Mouse (Mus musculus) ES-Bruce4 (cell line): ENCODE measurements at regions not wholly inside any gene's neighbourhood (a gene's known extent, or its start where the extent isn't known, plus 50 kb on each side); places are given as distances from the start of the nearest gene placed in this dataset.

Source experiments
- H3K27ac ChIP-seq: 2 replicates; pipeline ENCODE4 v1.5.1; 2012; ENCODE audit warnings: low read length, inconsistent platforms; ENCODE audit not compliant: insufficient read depth
- H3K27me3 ChIP-seq: 2 replicates; pipeline ENCODE4 v1.6.1; 2012; ENCODE audit warnings: mild to moderate bottlenecking, low read length, inconsistent platforms; ENCODE audit not compliant: control insufficient read depth, poor library complexity, insufficient read depth, severe bottlenecking
- H3K36me3 ChIP-seq: 2 replicates; pipeline ENCODE4 v1.6.1; 2012; ENCODE audit warnings: inconsistent platforms, mild to moderate bottlenecking, low read length, moderate library complexity; ENCODE audit not compliant: control insufficient read depth, poor library complexity, insufficient read depth, severe bottlenecking
- H3K4me1 ChIP-seq: one replicate; pipeline ENCODE4 v1.8.1; 2011; ENCODE audit warnings: low read length; ENCODE audit not compliant: control insufficient read depth, insufficient read depth
- H3K4me3 ChIP-seq: 2 replicates; pipeline ENCODE4 v1.5.1; 2011; ENCODE audit warnings: low read depth, mild to moderate bottlenecking, low read length
- H3K9ac ChIP-seq: 2 replicates; pipeline ENCODE4 v1.6.1; 2012; ENCODE audit warnings: low read depth, mild to moderate bottlenecking, inconsistent platforms; ENCODE audit not compliant: poor library complexity, severe bottlenecking
- H3K9me3 ChIP-seq: replicated peaks from 2 replicates; pipeline ENCODE4 v1.6.1; 2012; ENCODE audit warnings: mild to moderate bottlenecking, low read length, inconsistent platforms; ENCODE audit not compliant: control insufficient read depth, poor library complexity, insufficient read depth, severe bottlenecking
- CTCF ChIP-seq: IDR thresholded peaks from one replicate; pipeline ENCODE4 v1.8.1; 2011; ENCODE audit warnings: low read depth, low read length
- EP300 ChIP-seq: IDR thresholded peaks from 2 replicates; pipeline ENCODE4 v1.6.1; 2011; ENCODE audit warnings: low read depth, low read length; ENCODE audit not compliant: insufficient read depth
- POLR2A ChIP-seq: IDR thresholded peaks from one replicate; pipeline ENCODE4 v1.8.1; 2011; ENCODE audit warnings: low read length; ENCODE audit not compliant: insufficient read depth

DNA sequence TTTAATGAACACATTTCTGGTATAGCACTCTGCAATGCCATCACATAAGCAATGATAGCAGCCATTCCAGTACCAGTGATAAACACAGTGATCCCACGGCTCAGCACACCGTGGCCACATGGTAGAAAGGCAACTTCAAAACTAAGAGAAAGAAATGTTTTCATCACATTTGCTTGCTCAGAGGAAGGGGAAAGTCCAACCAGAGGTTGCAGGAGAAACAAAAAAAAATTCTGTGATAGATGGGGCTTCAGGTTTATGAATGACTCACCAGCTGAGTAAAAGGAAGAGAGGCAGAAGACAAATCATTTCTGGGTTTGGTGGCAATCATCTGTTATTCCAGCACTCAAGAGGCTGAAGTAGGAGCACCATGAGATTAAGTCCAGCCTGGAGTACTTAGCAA, 103.5 kb downstream of the Gm9733 start:
- Histone ChIP-seq H3K4me3 (no peak overlapping the region), H3K9ac (no peak overlapping the region), H3K9me3 (no peaks in the 10 kb centered on the region), H3K36me3 (no peaks in the 10 kb centered on the region), H3K27ac (no peak overlapping the region), H3K27me3 (no peaks in the 10 kb centered on the region), H3K4me1 (no peaks in the 10 kb centered on the region)
- TF ChIP-seq POLR2A (no peak), EP300 (no peak), CTCF (no peak)

DNA sequence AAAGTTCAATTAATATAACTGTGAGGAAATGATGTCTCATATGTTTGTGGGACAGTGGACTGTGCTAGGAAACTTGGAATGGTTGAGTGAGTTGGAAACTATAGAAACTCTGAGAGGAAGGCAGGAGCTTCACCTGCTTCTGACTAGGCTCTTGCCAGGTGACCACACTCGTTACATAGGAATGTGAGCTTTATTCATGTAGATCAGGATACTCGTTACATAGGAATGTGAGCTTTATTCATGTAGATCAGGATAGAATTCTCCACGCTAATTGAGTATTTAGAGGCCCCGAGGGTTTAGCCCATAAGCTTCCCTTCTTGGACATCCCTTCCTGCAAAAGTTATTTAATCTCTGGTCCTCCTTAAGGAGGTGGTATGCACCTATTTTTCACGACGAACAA, 101.9 kb downstream of the Gm9733 start:
- TF ChIP-seq EP300: no peak
- TF ChIP-seq CTCF: no peak
- TF ChIP-seq POLR2A: no peak
- no peaks in the 10 kb centered on the region for H3K9me3 ChIP-seq

GRCm38 (mm10) chr3:15231433-15231832, 100.7 kb downstream of the Gm9733 start:
- Histone ChIP-seq H3K4me1 (no peaks in the 10 kb centered on the region), H3K9ac (no peak overlapping the region), H3K36me3 (no peaks in the 10 kb centered on the region), H3K27me3 (no peaks in the 10 kb centered on the region), H3K4me3 (no peak overlapping the region), H3K27ac (no peak overlapping the region), H3K9me3 (no peaks in the 10 kb centered on the region)
- TF ChIP-seq POLR2A: no peak
- no peak for TF ChIP-seq EP300
- TF ChIP-seq CTCF: no peak

More for the DNA sequence above, 101.9 kb downstream of the Gm9733 start:
- Histone ChIP-seq H3K9ac (no peak overlapping the region), H3K27me3 (no peaks in the 10 kb centered on the region), H3K4me3 (no peak overlapping the region), H3K4me1 (no peaks in the 10 kb centered on the region), H3K27ac (no peak overlapping the region), H3K36me3 (no peaks in the 10 kb centered on the region)

DNA sequence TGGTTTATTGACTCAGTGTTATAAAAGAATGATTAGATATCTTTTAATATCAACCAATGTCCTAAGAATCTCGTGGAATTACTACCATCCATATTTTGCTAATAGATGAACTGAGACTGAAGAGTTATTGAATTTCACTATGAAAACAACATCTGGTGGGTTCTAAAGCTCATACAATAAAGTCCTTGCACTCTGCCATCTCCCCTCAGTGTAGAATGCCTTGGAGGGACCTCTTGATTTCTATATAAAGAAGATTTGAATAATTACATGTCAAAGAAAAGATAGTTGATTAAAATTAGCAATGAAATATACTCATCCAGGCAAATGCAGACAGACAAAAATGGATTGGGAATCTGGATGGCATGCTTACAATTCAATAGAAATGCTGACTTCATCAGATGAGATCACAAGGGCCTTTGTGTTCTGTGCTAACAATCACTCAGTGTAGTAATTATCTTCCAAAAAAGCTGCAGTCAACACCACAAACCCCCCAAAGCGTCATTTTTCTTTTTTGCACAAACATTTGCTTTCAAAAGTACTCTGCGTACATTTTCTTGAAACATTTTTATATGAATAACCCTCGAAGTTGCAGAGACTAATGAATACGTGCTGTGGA, 94.2 kb downstream of the Gm9733 start:
- H3K9ac ChIP-seq: no peak overlapping the region
- TF ChIP-seq POLR2A (no peak), CTCF (no peak), EP300 (no peak)
- no peaks in the 10 kb centered on the region for H3K9me3 ChIP-seq
- no peak overlapping the region for H3K27ac ChIP-seq
- H3K4me1 ChIP-seq: no peaks in the 10 kb centered on the region
- no peaks in the 10 kb centered on the region for H3K36me3 ChIP-seq
- H3K4me3 ChIP-seq: no peak overlapping the region
- no peaks in the 10 kb centered on the region for H3K27me3 ChIP-seq

DNA sequence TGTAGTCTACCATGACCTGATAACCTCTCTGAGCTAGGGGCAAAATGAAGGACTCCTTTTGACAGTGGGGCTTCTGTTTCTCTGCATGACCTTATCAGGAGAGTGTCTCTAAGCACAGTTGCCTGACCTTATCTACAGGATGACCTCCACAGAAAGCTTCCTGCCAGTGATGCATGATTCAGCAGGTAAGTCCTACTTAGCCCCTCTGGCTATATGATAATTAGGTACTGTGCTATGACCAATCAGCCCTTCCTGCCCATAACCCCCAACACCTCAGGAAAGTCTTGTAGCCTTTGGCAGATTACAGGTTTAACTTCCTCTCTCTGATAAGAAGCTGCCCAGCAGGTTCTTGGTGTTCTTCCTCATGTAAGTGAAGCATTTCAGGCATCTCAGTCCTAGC, 89.7 kb downstream of the Gm9733 start:
- H3K9me3 ChIP-seq: no peaks in the 10 kb centered on the region
- H3K27me3 ChIP-seq: no peaks in the 10 kb centered on the region
- H3K36me3 ChIP-seq: no peaks in the 10 kb centered on the region
- H3K4me1 ChIP-seq: no peaks in the 10 kb centered on the region
- TF ChIP-seq EP300: no peak
- no peak for TF ChIP-seq CTCF
- no peak for TF ChIP-seq POLR2A
- H3K9ac ChIP-seq: no peak overlapping the region
- no peak overlapping the region for H3K27ac ChIP-seq
- H3K4me3 ChIP-seq: no peak overlapping the region

DNA sequence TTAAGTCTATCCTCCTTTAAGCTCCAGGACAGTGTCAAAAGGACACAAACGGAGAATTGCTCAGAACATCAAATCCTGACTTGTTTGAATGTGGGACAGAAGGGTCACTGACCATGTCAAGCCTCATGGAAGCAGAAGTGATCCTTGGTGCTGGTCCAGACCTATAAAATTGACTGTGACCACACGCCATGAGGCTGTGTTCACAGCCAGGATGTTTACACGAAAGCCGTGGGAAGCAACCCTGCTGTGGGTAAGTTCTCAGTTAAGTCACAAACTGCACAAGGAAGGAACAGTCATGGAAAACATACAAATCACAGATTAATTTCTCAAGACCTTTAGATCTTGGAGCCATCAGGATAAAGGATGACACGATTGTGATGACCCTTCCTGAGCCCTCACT, 88.5 kb downstream of the Gm9733 start:
- no peaks in the 10 kb centered on the region for H3K4me1 ChIP-seq
- H3K9ac ChIP-seq: no peak overlapping the region
- H3K27me3 ChIP-seq: no peaks in the 10 kb centered on the region
- H3K4me3 ChIP-seq: no peak overlapping the region
- H3K36me3 ChIP-seq: no peaks in the 10 kb centered on the region
- no peaks in the 10 kb centered on the region for H3K9me3 ChIP-seq
- no peak overlapping the region for H3K27ac ChIP-seq
- TF ChIP-seq POLR2A (no peak), EP300 (no peak), CTCF (no peak)
